Mouse (Mus musculus) midbrain, embryonic 11.5 days (tissue): ENCODE measurements around the gene Btg3. TPM values are rescaled to one million over a fixed set of nuclear protein-coding genes. Genes with fewer than 3 reads are reported as not detected.

Experiments
- ATAC-seq: fragments of 200-750 bp; cut with Nextera tagmentation; 2 replicates; pipeline ENCODE4 v1.8.0; 2017; ENCODE audit warnings: moderate TSS enrichment, moderate library complexity; ENCODE audit not compliant: low FRiP score
- DNase-seq: peaks from one replicate; pipeline ENCODE4 v3.0.0; 2015; ENCODE audit warnings: low spot score; ENCODE audit errors: missing footprints
- H3K27ac ChIP-seq: fragments of 300-500 bp; sonication (generic); 2 replicates; pipeline ENCODE4 v1.5.1; 2014; ENCODE audit warnings: low read depth, low read length
- H3K27me3 ChIP-seq: fragments of 300-500 bp; sonication (generic); 2 replicates; pipeline ENCODE4 v1.6.1; 2014; ENCODE audit warnings: mild to moderate bottlenecking, low read length, moderate library complexity, mixed read lengths; ENCODE audit not compliant: control insufficient read depth, insufficient read depth
- H3K36me3 ChIP-seq: fragments of 300-500 bp; sonication (generic); 2 replicates; pipeline ENCODE4 v1.6.1; 2014; ENCODE audit warnings: mild to moderate bottlenecking, low read length, moderate library complexity, mixed read lengths; ENCODE audit not compliant: control insufficient read depth, insufficient read depth
- H3K4me1 ChIP-seq: fragments of 300-500 bp; sonication (generic); 2 replicates; pipeline ENCODE4 v1.6.1; 2014; ENCODE audit warnings: low read length; ENCODE audit not compliant: control insufficient read depth, insufficient read depth
- H3K4me2 ChIP-seq: fragments of 300-500 bp; sonication (generic); 2 replicates; pipeline ENCODE4 v1.6.1; 2014; ENCODE audit warnings: mild to moderate bottlenecking, moderate library complexity
- H3K4me3 ChIP-seq: fragments of 300-500 bp; sonication (generic); 2 replicates; pipeline ENCODE4 v1.5.1; 2014; ENCODE audit warnings: low read depth, low read length
- H3K9ac ChIP-seq: fragments of 300-500 bp; sonication (generic); 2 replicates; pipeline ENCODE4 v1.6.1; 2014; ENCODE audit warnings: low read length
- H3K9me3 ChIP-seq: fragments of 300-500 bp; sonication (generic); 2 replicates; pipeline ENCODE4 v1.6.1; 2016; ENCODE audit warnings: low read length; ENCODE audit not compliant: control insufficient read depth
- WGBS: fragments of 180-500 bp; shearing (Covaris S2); extraction: QIAGEN DNeasy Blood & Tissue Kit; methylation state at CpG from one replicate; pipeline ENCODE4 v1.1.7; 2014; 5-methylcytosine and 5-hydroxymethylcytosine counted together
- polyA plus RNA-seq: library from polyadenylated mRNA; unstranded; fragments of >200 nt; fragmentation: Nextera tagmentation; extraction: Ambion mirVana; gene quantifications from 2 replicates; pipeline ENCODE4 v1.2.1, GENCODE M21; 2014

Gene Btg3
- polyA plus RNA-seq, 1 experiment from 2014 or later = 50.4 TPM

DNA sequence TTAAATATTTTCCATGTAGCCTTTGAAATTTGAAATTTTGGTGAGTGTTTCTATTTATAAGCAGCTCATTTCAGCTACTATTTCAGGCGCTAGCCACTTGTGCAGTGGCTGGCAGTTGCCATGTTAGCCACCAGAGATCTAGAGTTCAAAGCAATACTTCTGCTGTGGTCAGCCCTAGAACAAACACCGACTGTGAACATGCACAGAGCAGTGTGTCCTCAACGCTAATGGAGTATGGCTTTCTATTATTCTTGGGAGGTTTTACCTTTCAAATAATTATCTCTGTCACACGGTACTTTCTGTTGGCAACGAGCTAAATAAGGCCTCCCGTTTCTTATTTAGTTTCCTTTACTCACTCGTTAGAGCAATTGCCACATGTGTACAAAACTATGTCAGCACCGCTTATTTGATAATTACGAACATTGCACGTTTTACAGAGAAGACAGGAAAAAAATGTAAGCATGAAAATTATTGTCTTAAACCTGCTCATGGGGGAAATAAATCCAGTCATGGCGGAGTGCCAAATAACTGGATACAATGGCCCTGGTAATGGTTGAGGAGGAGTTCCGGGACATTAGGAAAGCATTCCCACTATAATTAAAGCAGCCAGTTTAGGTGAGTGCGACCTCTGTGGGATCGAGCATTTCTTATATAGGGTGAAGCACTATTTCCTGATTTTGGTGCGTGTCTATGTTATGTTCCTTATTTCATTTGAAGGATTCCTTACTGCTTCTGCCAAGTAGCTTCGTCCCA, 63.7 kb downstream of the Btg3 start:
- no peak overlapping the region for H3K27ac ChIP-seq

DNA sequence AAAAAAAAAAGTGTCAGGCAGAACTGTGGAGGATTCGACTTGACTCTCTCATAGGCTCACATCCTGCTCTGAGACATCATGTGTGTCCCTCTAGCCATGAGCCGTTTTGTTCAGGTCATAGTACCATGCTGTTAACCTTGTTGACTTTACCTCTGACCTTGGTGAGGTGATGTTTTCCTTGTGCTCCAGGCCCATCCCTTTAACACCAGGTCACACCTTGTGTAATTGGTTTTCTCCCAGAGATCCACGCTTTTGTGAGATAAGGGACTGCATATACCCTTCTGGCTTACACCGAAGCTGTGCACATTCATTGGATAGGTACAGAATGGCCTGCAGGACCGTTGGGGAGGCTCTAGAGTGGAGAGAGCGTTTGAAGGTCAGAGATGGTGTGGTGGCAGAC, 67.7 kb downstream of the Btg3 start:
- ATAC-seq (no peak), DNase-seq (peak; percentile 57)
- H3K4me1 ChIP-seq = peaks cover 13% of the 10 kb centered on the region; the same call in 1 of the 2 replicates
- H3K4me2 ChIP-seq = no peak overlapping the region
- no peak overlapping the region for H3K27ac ChIP-seq
- H3K9ac ChIP-seq = no peak overlapping the region
- H3K27me3 ChIP-seq = no peaks in the 10 kb centered on the region
- no peaks in the 10 kb centered on the region for H3K9me3 ChIP-seq
- no peaks in the 10 kb centered on the region for H3K36me3 ChIP-seq
- 85% methylated on average over 6 of the region's 6 CpGs for WGBS
- no peak overlapping the region for H3K4me3 ChIP-seq

More for the DNA sequence above, 63.7 kb downstream of the Btg3 start:
- ATAC-seq (no peak), DNase-seq (no peak)
- H3K4me1 ChIP-seq = peaks cover 18% of the 10 kb centered on the region; the same call in 1 of the 2 replicates
- H3K36me3 ChIP-seq = no peaks in the 10 kb centered on the region
- H3K4me2 ChIP-seq = no peak overlapping the region
- no peak overlapping the region for H3K9ac ChIP-seq
- H3K9me3 ChIP-seq = no peaks in the 10 kb centered on the region
- no peak overlapping the region for H3K4me3 ChIP-seq
- H3K27me3 ChIP-seq = no peaks in the 10 kb centered on the region
- 70% methylated on average over 16 of the region's 16 CpGs for WGBS

DNA sequence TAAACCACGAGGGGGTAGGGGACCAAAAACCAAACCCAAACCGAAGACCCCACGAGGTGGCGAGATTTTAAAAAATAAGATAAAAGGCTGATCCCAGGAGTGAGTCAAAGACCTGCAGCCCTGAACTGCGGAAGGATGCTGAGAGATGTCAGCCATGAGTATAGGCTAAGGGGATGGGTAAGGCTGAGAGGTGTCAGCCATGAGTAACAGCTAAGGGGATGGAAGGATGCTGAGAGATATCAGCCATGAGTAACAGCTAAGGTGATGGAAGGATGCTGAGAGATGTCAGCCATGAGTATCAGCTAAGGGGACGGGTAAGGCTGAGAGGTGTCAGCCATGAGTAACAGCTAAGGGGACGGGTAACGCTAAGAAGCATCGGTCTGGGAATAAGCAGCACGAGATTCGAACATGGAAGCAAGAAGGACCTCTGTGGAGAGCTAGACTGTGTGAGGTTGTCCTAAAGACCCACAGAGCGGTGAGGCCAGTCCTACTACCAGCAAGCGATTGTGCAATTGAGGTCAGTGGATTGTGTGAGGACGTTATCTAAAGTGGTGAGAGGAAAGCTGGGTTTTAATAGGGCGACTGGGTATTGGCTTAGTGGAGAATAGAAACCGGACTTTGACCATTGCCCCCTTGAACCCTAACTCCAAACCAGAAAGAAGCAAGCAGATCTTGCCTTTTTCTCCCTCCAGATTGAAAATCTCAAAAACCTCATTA, 69.4 kb downstream of the Btg3 start:
- no peak overlapping the region for H3K9ac ChIP-seq
- H3K9me3 ChIP-seq = no peaks in the 10 kb centered on the region
- 92% methylated on average over 16 of the region's 16 CpGs for WGBS
- no peak overlapping the region for H3K27ac ChIP-seq
- no peaks in the 10 kb centered on the region for H3K36me3 ChIP-seq
- peak; percentile 76 for DNase-seq
- no peak overlapping the region for H3K4me3 ChIP-seq
- H3K4me1 ChIP-seq = peaks cover 9% of the 10 kb centered on the region
- no peak overlapping the region for H3K4me2 ChIP-seq
- no peaks in the 10 kb centered on the region for H3K27me3 ChIP-seq
- ATAC-seq = no peak

DNA sequence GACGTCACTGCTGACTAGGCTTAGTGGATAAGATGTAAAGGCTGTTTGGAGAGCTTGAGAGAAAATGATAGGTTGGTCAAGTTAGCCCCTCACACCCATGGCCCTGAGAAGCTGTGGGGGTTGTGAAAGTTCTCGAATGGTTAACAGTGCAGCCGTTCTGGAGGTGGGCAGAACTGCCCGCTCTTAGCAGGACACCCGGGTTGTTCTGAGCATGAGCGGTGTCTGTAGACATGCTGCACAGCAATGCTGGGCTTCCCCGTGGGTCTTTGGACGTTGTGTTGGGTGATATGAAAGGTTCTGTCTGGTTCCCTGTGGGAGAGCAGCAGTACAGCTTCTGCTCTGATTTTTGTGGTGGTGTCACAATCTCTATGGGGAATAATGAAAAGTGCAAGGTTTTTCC, 70.4 kb downstream of the Btg3 start:
- Histone ChIP-seq H3K9ac (no peak overlapping the region), H3K4me1 (peaks cover 10% of the 10 kb centered on the region), H3K27ac (no peak overlapping the region), H3K27me3 (no peaks in the 10 kb centered on the region), H3K4me2 (no peak overlapping the region), H3K9me3 (no peaks in the 10 kb centered on the region), H3K4me3 (no peak overlapping the region), H3K36me3 (no peaks in the 10 kb centered on the region)
- ATAC-seq = no peak
- WGBS = 90% methylated on average over 8 of the region's 8 CpGs
- peak; percentile 78 for DNase-seq

DNA sequence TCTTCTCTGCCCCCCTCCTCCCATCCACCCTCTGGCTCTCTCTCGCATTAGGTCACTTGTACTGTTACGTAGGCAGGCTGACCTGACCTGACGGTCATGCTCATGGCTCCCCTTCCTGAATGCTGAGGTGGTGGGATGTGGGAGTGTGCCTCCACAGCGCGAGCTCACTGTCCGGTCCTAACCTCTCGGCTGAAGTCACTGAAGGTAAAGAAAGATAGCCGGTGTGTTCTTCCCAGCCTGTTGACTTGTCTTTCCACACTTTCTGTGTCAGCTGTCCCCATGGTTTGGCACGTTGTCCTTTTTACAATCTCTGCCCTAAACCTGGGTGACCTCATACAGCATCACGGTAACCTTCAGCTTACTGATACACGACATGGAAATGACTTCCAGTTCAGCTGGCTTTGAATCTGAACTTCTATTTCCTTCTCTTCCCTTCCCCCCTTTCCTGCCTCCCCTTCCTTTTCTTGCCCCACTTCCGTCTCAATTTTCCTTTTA, 71.3 kb downstream of the Btg3 start:
- Histone ChIP-seq H3K4me1 (peaks cover 10% of the 10 kb centered on the region), H3K9me3 (no peaks in the 10 kb centered on the region), H3K27me3 (no peaks in the 10 kb centered on the region), H3K9ac (no peak overlapping the region), H3K4me2 (no peak overlapping the region), H3K27ac (no peak overlapping the region), H3K36me3 (no peaks in the 10 kb centered on the region), H3K4me3 (no peak overlapping the region)
- DNase-seq (peak; percentile 64), ATAC-seq (no peak)
- WGBS = 93% methylated on average over 12 of the region's 12 CpGs

DNA sequence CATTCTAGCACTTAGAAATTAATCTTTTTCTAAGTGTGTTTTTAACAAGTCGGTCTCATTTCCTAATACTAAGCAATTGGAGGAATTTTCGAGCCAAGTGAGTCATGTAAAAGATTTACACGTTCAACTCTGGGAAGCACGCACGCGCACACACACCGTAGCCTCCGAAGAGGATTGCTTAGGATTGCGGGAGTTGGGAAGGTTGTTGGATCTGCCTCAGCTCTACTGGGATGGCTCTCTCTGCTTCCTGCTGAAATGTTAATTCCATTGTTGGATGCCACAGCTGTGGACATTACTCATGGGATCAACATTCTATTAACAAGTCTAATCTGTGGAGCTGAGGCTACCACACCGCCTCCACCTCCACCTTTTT, 74.3 kb downstream of the Btg3 start:
- Histone ChIP-seq H3K4me3 (peak overlapping the region; percentile 89), H3K4me1 (peaks cover 10% of the 10 kb centered on the region), H3K4me2 (peak overlapping the region; percentile 72), H3K36me3 (no peaks in the 10 kb centered on the region), H3K27me3 (no peaks in the 10 kb centered on the region), H3K27ac (no peak overlapping the region), H3K9ac (peak overlapping the region; percentile 90), H3K9me3 (no peaks in the 10 kb centered on the region)
- 2% methylated on average over 10 of the region's 10 CpGs for WGBS
- DNase-seq (peak; percentile 95), ATAC-seq (peak; percentile 33; the same call in 1 of the 2 replicates)

DNA sequence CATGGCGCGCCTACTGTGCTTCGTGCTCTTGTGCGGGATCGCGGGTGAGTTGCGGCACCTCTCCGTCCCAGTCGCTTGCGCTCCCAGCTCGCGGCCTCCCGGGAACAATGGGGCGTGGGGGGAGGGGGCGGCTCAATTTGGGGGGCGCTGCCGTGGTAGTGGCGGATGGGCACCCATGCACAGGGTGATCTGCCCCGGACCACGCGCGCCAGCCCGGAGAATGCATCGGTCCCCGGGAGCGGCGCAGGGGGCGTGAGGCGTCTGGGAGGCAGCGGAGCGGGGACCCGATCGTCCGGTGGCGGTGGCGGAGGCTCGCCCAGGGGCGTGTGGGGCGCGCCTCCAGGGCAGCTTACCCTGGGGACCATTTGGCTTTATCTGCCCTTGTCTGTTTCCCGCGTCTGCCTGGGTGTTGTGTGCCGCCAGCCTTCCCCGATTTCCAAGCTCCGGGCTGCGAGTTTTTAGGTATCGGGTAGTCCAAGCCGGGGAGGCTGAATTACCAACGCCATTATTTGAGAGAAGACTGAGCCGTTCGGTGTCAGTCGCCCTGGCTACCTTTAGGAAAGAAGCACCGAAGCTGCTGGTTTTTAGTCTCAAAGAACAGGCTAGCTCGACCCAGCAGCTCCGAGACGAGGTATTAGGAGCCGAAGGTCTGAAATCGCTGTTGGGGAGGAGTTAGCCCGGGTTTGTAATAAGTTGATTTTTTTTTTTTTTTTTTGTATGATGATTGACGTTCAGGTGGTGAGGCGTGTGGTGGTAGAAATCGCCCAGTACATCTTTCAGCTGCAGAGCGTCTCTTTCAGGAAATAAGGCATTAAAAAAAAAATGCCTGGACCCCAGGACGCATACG, 74.9 kb downstream of the Btg3 start:
- no peaks in the 10 kb centered on the region for H3K9me3 ChIP-seq
- H3K4me2 ChIP-seq = peak overlapping the region; percentile 72
- WGBS = under 1% methylated on average over 63 of the region's 65 CpGs
- H3K4me1 ChIP-seq = peaks cover 10% of the 10 kb centered on the region
- peak; percentile 96 for DNase-seq
- H3K4me3 ChIP-seq = peak overlapping the region; percentile 89
- peak overlapping the region; percentile 80 for H3K27ac ChIP-seq
- H3K36me3 ChIP-seq = no peaks in the 10 kb centered on the region
- H3K9ac ChIP-seq = peak overlapping the region; percentile 90
- no peaks in the 10 kb centered on the region for H3K27me3 ChIP-seq
- ATAC-seq = peak; percentile 72

DNA sequence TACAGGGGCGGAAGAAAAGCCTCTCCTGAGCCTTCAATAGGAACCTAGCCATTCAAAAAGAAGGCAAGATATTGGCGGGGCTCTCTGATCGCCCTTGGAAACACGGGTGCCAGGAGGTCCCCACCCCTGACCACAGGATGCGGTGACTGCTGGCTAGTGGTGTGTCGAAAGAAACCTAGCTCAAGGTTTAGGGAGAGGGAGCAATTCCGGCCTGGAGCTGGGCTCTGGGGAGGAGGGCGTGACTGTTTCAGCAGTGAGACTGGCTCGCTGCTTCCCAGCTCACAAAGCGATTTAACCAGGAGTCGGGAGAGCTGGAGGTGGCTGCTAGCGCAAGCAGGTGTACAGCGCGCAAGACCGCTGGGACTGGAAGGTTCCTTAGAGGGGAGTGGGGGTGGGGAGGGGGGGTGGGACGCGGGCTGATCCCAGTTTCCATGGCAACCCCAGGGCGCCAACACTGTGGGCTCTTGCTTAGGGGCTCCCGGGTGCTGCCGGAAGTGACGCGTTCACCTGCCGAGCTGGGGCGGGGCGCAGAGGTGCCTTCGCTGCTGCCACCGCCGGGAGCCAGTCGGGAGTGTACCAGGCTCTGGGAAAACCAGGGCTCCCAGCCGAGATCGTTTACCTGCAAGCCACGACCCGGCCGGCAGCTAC, 75.7 kb downstream of the Btg3 start, which contains the start of gene Cxadr:
Gene Cxadr (plus strand): TSS at position 307 of the 648 bp plus-strand sequence.
- Histone ChIP-seq H3K27me3 (no peaks in the 10 kb centered on the region), H3K4me1 (peaks cover 10% of the 10 kb centered on the region), H3K4me2 (peak within 1 kb of the TSS; percentile 72), H3K9me3 (no peaks in the 10 kb centered on the region), H3K27ac (peak within 1 kb of the TSS; percentile 80), H3K36me3 (no peaks in the 10 kb centered on the region), H3K4me3 (peak within 1 kb of the TSS; percentile 89), H3K9ac (peak within 1 kb of the TSS; percentile 90)
- peak; percentile 97 for ATAC-seq
- DNase-seq = peak; percentile 98
- WGBS = under 1% methylated on average over 34 of the region's 34 CpGs
